Mouse (Mus musculus) T-helper 1 cell (primary cell): Measurements from ENCODE around the gene Farsa.
"Not testable (repeated sequence)": the region's sequence is repeated elsewhere in the genome, so short reads cannot be mapped to it uniquely, and the experiment has no call there.

Source experiments
- in situ Hi-C: fragments of 300-600 bp; cut with MboI, MseI; formaldehyde crosslinking; loops from one replicate; pipeline ENCODE4 v1.15.1; 2025; ENCODE audit warnings: high pct_unique_total_duplicates

Gene Farsa

GRCm38 (mm10) chr8:84856864-84857441, at the start of gene Farsa:
TSS of gene Farsa (plus strand) at chr8:84856989.
- in situ Hi-C loops, result no loop called here

GRCm38 (mm10) chr8:84809109-84809940, 47.5 kb upstream of the Farsa start:
- in situ Hi-C loops, result no loop called here

- in situ Hi-C loops, result loop anchor here (5.0 kb wide), 1 partner anchor 98 kb away; no protein-coding TSS in a partner anchor
These were observed 46.9 kb upstream of the Farsa start for GRCm38 (mm10) chr8:84809941-84810280.

- in situ Hi-C loops, result loop anchor here (5.0 kb wide), 1 partner anchor 99 kb away; no protein-coding TSS in a partner anchor
These were observed 45.9 kb upstream of the Farsa start for GRCm38 (mm10) chr8:84810896-84811295.

GRCm38 (mm10) chr8:84811303-84811702, 45.5 kb upstream of the Farsa start:
- in situ Hi-C loops, result loop anchor here (5.0 kb wide), 1 partner anchor 99 kb away; no protein-coding TSS in a partner anchor

GRCm38 (mm10) chr8:84813059-84813458, 43.7 kb upstream of the Farsa start:
- in situ Hi-C loops, result loop anchor here (5.0 kb wide), 1 partner anchor 101 kb away; no protein-coding TSS in a partner anchor

GRCm38 (mm10) chr8:84813830-84814229, 43.0 kb upstream of the Farsa start:
- in situ Hi-C loops, result loop anchor here (5.0 kb wide), 1 partner anchor 102 kb away; no protein-coding TSS in a partner anchor

- in situ Hi-C loops, result loop anchor here (5.0 kb wide), 1 partner anchor 102 kb away; no protein-coding TSS in a partner anchor
These were observed 42.6 kb upstream of the Farsa start for GRCm38 (mm10) chr8:84814240-84814554.

- in situ Hi-C loops, result loop anchor here (5.0 kb wide), 1 partner anchor 102 kb away; no protein-coding TSS in a partner anchor
These were observed 42.0 kb upstream of the Farsa start for GRCm38 (mm10) chr8:84814555-84815441.

GRCm38 (mm10) chr8:84815547-84815946, 41.2 kb upstream of the Farsa start:
- in situ Hi-C loops, result no loop called here

GRCm38 (mm10) chr8:84816117-84816516, 40.7 kb upstream of the Farsa start:
- in situ Hi-C loops, result no loop called here

- in situ Hi-C loops, result no loop called here
These were observed 34.1 kb upstream of the Farsa start, which contains the start of gene Dand5 for GRCm38 (mm10) chr8:84822723-84823122. TSS of gene Dand5 (minus strand) at chr8:84822823.

GRCm38 (mm10) chr8:84823653-84824052, 33.1 kb upstream of the Farsa start:
- in situ Hi-C loops, result no loop called here

- in situ Hi-C loops, result no loop called here
These were observed 31.2 kb upstream of the Farsa start for GRCm38 (mm10) chr8:84825636-84826035.

GRCm38 (mm10) chr8:84826518-84826917, 30.3 kb upstream of the Farsa start:
- in situ Hi-C loops, result not testable (repeated sequence)

- in situ Hi-C loops, result no loop called here
These were observed 25.3 kb upstream of the Farsa start, which contains the start of gene Gadd45gip1 for GRCm38 (mm10) chr8:84831490-84831889. TSS of gene Gadd45gip1 (plus strand) at chr8:84831522.

GRCm38 (mm10) chr8:84832034-84832717, 24.6 kb upstream of the Farsa start:
- in situ Hi-C loops, result no loop called here

- in situ Hi-C loops, result no loop called here
These were observed 23.7 kb upstream of the Farsa start for GRCm38 (mm10) chr8:84832759-84833742.

- in situ Hi-C loops, result no loop called here
These were observed 22.6 kb upstream of the Farsa start for GRCm38 (mm10) chr8:84834002-84834865.
